Mouse (Mus musculus): ENCODE measurements around the gene F2r.

DNA sequence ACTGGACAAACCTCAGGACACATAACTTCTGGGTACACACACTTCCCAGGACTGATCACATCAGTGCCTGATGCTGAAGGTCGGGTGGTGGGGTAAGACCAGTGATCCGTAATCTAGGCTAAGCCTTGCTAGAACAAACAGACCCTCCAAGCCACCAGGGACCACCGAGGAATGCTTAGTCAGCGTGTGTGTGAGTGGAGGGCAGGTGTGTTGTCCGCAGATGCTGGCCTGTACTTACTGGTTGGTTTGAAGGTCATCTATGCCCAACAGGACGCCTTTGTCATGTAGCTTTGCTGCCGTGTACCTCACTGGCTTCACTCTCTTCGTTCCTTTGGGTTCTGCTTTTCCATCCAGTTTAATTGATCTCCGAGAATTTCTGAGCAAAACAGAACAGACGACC is 11.5 kb upstream of the F2r start:
- TF ChIP-seq CTCF (IDR thresholded peaks at IDR 0.05; ENCODE audit: low read depth) (no peak), EP300 (IDR thresholded peaks at IDR 0.05; ENCODE audit: low read depth) (no peak)

Data from liver, embryonic 14.5 days (tissue).